Mouse (Mus musculus) liver, adult 2 months (tissue): Measurements from ENCODE around the gene Rpl10a.

ENCODE experiments used
- CTCF ChIP-seq: fragments of 200-500 bp; IDR thresholded peaks from 2 replicates; pipeline ENCODE4 v1.5.1; 2011; ENCODE audit warnings: low read depth, low read length, control low read depth
- POLR2A ChIP-seq: fragments of 200-500 bp; IDR thresholded peaks from 2 replicates; pipeline ENCODE4 v1.6.1; 2011; ENCODE audit warnings: low read length, control low read depth; ENCODE audit not compliant: insufficient read depth; ENCODE audit errors: extremely low read depth

GRCm38 (mm10) chr17:28300850-28301249 lies 27.4 kb upstream of the Rpl10a start:
- TF ChIP-seq POLR2A: no peak
- no peak for TF ChIP-seq CTCF
